Mouse (Mus musculus) small intestine, adult 2 months (tissue): ENCODE results near the gene Arntl. TPM values are rescaled to one million over a fixed set of nuclear protein-coding genes. Genes with fewer than 3 reads are reported as not detected.
A peak's percentile ranks its signal among the peaks of the same experiment; 100 is the strongest.

ENCODE experiments used
- H3K27ac ChIP-seq: fragments of 200-500 bp; 2 replicates; pipeline ENCODE4 v1.5.1; 2012; ENCODE audit warnings: low read depth, low read length, control low read depth, inconsistent platforms; ENCODE audit not compliant: insufficient read depth
- H3K27me3 ChIP-seq: fragments of 200-500 bp; 2 replicates; pipeline ENCODE4 v1.6.1; 2012; ENCODE audit warnings: mild to moderate bottlenecking, moderate library complexity, low read length, inconsistent platforms; ENCODE audit not compliant: control insufficient read depth, insufficient read depth
- H3K36me3 ChIP-seq: fragments of 200-500 bp; 2 replicates; pipeline ENCODE4 v1.6.1; 2012; ENCODE audit warnings: mild to moderate bottlenecking, low read length, control low read depth, inconsistent platforms; ENCODE audit not compliant: control insufficient read depth, insufficient read depth
- H3K4me1 ChIP-seq: fragments of 200-500 bp; 2 replicates; pipeline ENCODE4 v1.6.1; 2012; ENCODE audit warnings: low read length, inconsistent platforms, mixed read lengths; ENCODE audit not compliant: control insufficient read depth, insufficient read depth, insufficient read length
- H3K4me3 ChIP-seq: fragments of 200-500 bp; 2 replicates; pipeline ENCODE4 v1.5.1; 2012; ENCODE audit warnings: low read depth, mild to moderate bottlenecking, control low read depth, inconsistent platforms, low read length, moderate library complexity
- CTCF ChIP-seq: fragments of 200-500 bp; IDR thresholded peaks from 2 replicates; pipeline ENCODE4 v1.5.1; 2012; ENCODE audit warnings: low read depth, mild to moderate bottlenecking, control low read depth, inconsistent platforms, low read length, moderate library complexity, mixed read lengths; ENCODE audit not compliant: insufficient replicate concordance, insufficient read length; ENCODE audit errors: extremely low read depth
- POLR2A ChIP-seq: fragments of 200-500 bp; IDR thresholded peaks from 2 replicates; pipeline ENCODE4 v1.6.1; 2012; ENCODE audit warnings: low read depth, mild to moderate bottlenecking, control low read depth, inconsistent platforms, low read length, moderate library complexity
- WGBS: fragments of 180-500 bp; shearing (Covaris S2); methylation state at CpG from one replicate; pipeline ENCODE4 v1.1.7; 2018; 5-methylcytosine and 5-hydroxymethylcytosine counted together
- polyA plus RNA-seq: library from polyadenylated mRNA; depleted of rRNA; stranded (reverse); fragments of >200 nt; gene quantifications from 2 replicates; pipeline ENCODE4 v1.2.3, GENCODE M21; 2012

Arntl gene
- polyA plus RNA-seq, 1 experiment: 11.0 TPM

GRCm38 (mm10) chr7:113222821-113223220, 15.6 kb downstream of the Arntl start:
- 94% methylated on average over 5 of the region's 5 CpGs for WGBS
- TF ChIP-seq CTCF: no peak
- TF ChIP-seq POLR2A: no peak
- H3K27me3 ChIP-seq: no peaks in the 10 kb centered on the region
- no peaks in the 10 kb centered on the region for H3K36me3 ChIP-seq
- H3K27ac ChIP-seq: no peak overlapping the region
- no peak overlapping the region for H3K4me3 ChIP-seq
- peaks cover 4% of the 10 kb centered on the region; the same call in 1 of the 2 replicates for H3K4me1 ChIP-seq

GRCm38 (mm10) chr7:113224620-113225019, 17.4 kb downstream of the Arntl start:
- TF ChIP-seq CTCF (no peak), POLR2A (no peak)
- Histone ChIP-seq H3K4me1 (peaks cover 4% of the 10 kb centered on the region; the same call in 1 of the 2 replicates), H3K27me3 (no peaks in the 10 kb centered on the region), H3K27ac (no peak overlapping the region), H3K4me3 (no peak overlapping the region), H3K36me3 (no peaks in the 10 kb centered on the region)
- 65% methylated on average over 1 of the region's 1 CpGs for WGBS

- WGBS: 75% methylated on average over 6 of the region's 6 CpGs
- Histone ChIP-seq H3K36me3 (peaks cover 7% of the 10 kb centered on the region), H3K4me3 (no peak overlapping the region), H3K4me1 (peaks cover 4% of the 10 kb centered on the region; the same call in 1 of the 2 replicates), H3K27me3 (no peaks in the 10 kb centered on the region), H3K27ac (no peak overlapping the region)
- TF ChIP-seq POLR2A (no peak), CTCF (no peak)
Observed at GRCm38 (mm10) chr7:113228498-113228897, 21.2 kb downstream of the Arntl start.

- TF ChIP-seq POLR2A: no peak
- TF ChIP-seq CTCF: no peak
- 90% methylated on average over 8 of the region's 8 CpGs for WGBS
Observed at GRCm38 (mm10) chr7:113236135-113236534, 28.9 kb downstream of the Arntl start.

GRCm38 (mm10) chr7:113238365-113238764, 31.1 kb downstream of the Arntl start:
- no peak overlapping the region for H3K27ac ChIP-seq
- peaks cover 41% of the 10 kb centered on the region for H3K4me1 ChIP-seq
- 78% methylated on average over 6 of the region's 6 CpGs for WGBS
- H3K27me3 ChIP-seq: no peaks in the 10 kb centered on the region
- H3K36me3 ChIP-seq: peaks cover 7% of the 10 kb centered on the region
- TF ChIP-seq POLR2A (no peak), CTCF (0 out of 2 replicates have a peak, but pooled peaks have one; percentile 28)
- H3K4me3 ChIP-seq: no peak overlapping the region

More at GRCm38 (mm10) chr7:113236135-113236534, 28.9 kb downstream of the Arntl start:
- Histone ChIP-seq H3K36me3 (peaks cover 13% of the 10 kb centered on the region), H3K27me3 (no peaks in the 10 kb centered on the region), H3K27ac (no peak overlapping the region), H3K4me1 (peaks cover 23% of the 10 kb centered on the region), H3K4me3 (no peak overlapping the region)

- Histone ChIP-seq H3K27me3 (no peaks in the 10 kb centered on the region), H3K4me3 (no peak overlapping the region), H3K36me3 (peaks cover 7% of the 10 kb centered on the region), H3K4me1 (peaks cover 41% of the 10 kb centered on the region), H3K27ac (peak overlapping the region; percentile 78)
- no peak for TF ChIP-seq CTCF
- TF ChIP-seq POLR2A: no peak
- 20% methylated on average over 4 of the region's 4 CpGs for WGBS
Observed at GRCm38 (mm10) chr7:113239448-113240130, 32.3 kb downstream of the Arntl start.

GRCm38 (mm10) chr7:113240438-113240837, 33.2 kb downstream of the Arntl start:
- no peak overlapping the region for H3K4me3 ChIP-seq
- H3K27me3 ChIP-seq: no peaks in the 10 kb centered on the region
- TF ChIP-seq POLR2A: no peak
- no peak for TF ChIP-seq CTCF
- peak overlapping the region; percentile 79 for H3K27ac ChIP-seq
- peaks cover 1% of the 10 kb centered on the region; the same call in 1 of the 2 replicates for H3K36me3 ChIP-seq
- WGBS: 21% methylated on average over 1 of the region's 1 CpGs
- H3K4me1 ChIP-seq: peaks cover 44% of the 10 kb centered on the region
